Mouse (Mus musculus): ENCODE measurements around the gene Ascc3.

DNA sequence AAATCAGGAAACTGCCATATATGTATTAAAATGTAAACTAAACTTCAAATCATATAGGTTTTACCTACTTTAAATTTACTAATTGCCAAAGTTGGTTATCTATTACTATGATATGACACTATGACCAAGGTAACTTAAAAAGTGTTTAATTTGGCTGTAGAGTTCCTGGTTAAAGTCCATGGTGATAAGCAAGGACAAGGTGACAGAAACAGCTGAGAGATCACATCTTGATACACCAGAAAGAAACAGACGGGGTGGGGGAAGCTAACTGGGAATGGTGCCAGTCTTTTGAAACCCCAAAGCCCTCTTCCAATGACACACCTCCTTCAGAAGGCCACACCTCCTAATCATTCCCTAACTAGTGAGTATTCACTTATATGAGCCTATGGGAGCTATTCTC lies 33.4 kb downstream of the Ascc3 start:
- TF ChIP-seq MAX (IDR thresholded peaks at IDR 0.05) (no peak), CEBPB (IDR thresholded peaks at IDR 0.05; ENCODE audit: low read depth) (no peak), FOSL1 (IDR thresholded peaks at IDR 0.05; ENCODE audit: insufficient read depth, low read length, poor library complexity, severe bottlenecking) (no peak), CTCF (IDR thresholded peaks at IDR 0.05; ENCODE audit: control insufficient read depth, insufficient read depth, insufficient read length) (no peak), MYOD1 (IDR thresholded peaks at IDR 0.05; ENCODE audit: control insufficient read depth, insufficient read length, low read depth) (no peak), USF1 (IDR thresholded peaks at IDR 0.05; ENCODE audit: low read depth) (no peak)
